Mouse (Mus musculus) activated CD4-positive, CD25-positive, alpha-beta regulatory T cell, adult 4 months (primary cell): Measurements from ENCODE around the gene Trcg1. TPM values are rescaled to one million over a fixed set of nuclear protein-coding genes. Genes with fewer than 3 reads are reported as not detected.

Experiments used
- polyA plus RNA-seq, 2 experiments: library from polyadenylated mRNA; unstranded; fragments of 100-300 nt; shearing (Covaris generic); gene quantifications; one replicate each; pipeline ENCODE4 v1.2.1; 2017

The Trcg1 gene
- polyA plus RNA-seq, 2 experiments from 2014 or later = not detected

Other genes starting within 250 kb of the Trcg1 start
- gene Ptpn9, start 241.6 kb upstream of the Trcg1 start, polyA plus RNA-seq = 1 to 10 TPM; 3.5 to 4.1 TPM
- gene Sin3a, start 164.5 kb upstream of the Trcg1 start, polyA plus RNA-seq = 10 to 100 TPM; 31.7 to 33.5 TPM
- gene Man2c1, start 105.9 kb upstream of the Trcg1 start, polyA plus RNA-seq = 10 to 100 TPM; 38.8 to 51.6 TPM
- 10 to 100 TPM; 18.0 to 33.4 TPM for gene Neil1, start 88.3 kb upstream of the Trcg1 start, polyA plus RNA-seq
- 100 to 1,000 TPM; 264 to 293 TPM for gene Commd4, start 78.2 kb upstream of the Trcg1 start, polyA plus RNA-seq
- gene 1700017B05Rik, start 26.1 kb downstream of the Trcg1 start, polyA plus RNA-seq = 10 to 100 TPM; 14.7 to 22.8 TPM
- 100 to 1,000 TPM; 117 to 128 TPM for gene Ppcdc, start 203.6 kb downstream of the Trcg1 start, polyA plus RNA-seq
- under 1 TPM in 1 of 2 experiments, not detected in 1; 0.50 TPM for gene Scamp5, start 231.5 kb downstream of the Trcg1 start, polyA plus RNA-seq